Mouse (Mus musculus): ENCODE measurements around the gene Lrfn2. TPM values are rescaled to one million over a fixed set of nuclear protein-coding genes. Genes with fewer than 3 reads are reported as not detected.

The Lrfn2 gene
- polyA plus RNA-seq, 1 experiment from 2014 or later: not detected

- Histone ChIP-seq H3K4me3 (ENCODE audit: inconsistent target) (no peak overlapping the region), H3K36me3 (ENCODE audit: inconsistent target) (no peaks in the 10 kb centered on the region), H3K79me2 (ENCODE audit: inconsistent target) (no peaks in the 10 kb centered on the region), H3K27ac (no peak overlapping the region)
- 9% methylated on average over 7 of the region's 7 CpGs for WGBS (ENCODE audit: missing documents)
Observed at GRCm38 (mm10) chr17:49009384-49010073, 77.3 kb downstream of the Lrfn2 start.

GRCm38 (mm10) chr17:49013876-49014600 is 81.9 kb downstream of the Lrfn2 start:
- 89% methylated on average over 7 of the region's 7 CpGs for WGBS (ENCODE audit: missing documents)

GRCm38 (mm10) chr17:49015368-49015767 is 83.2 kb downstream of the Lrfn2 start:
- H3K4me3 ChIP-seq (ENCODE audit: inconsistent target): no peak overlapping the region
- peak overlapping the region; percentile 52; the same call in 1 of the 2 replicates for H3K27ac ChIP-seq
- no peaks in the 10 kb centered on the region for H3K36me3 ChIP-seq (ENCODE audit: inconsistent target)
- 93% methylated on average over 6 of the region's 6 CpGs for WGBS (ENCODE audit: missing documents)
- H3K79me2 ChIP-seq (ENCODE audit: inconsistent target): no peaks in the 10 kb centered on the region

More at GRCm38 (mm10) chr17:49013876-49014600, 81.9 kb downstream of the Lrfn2 start:
- Histone ChIP-seq H3K27ac (no peak overlapping the region), H3K4me3 (ENCODE audit: inconsistent target) (no peak overlapping the region), H3K79me2 (ENCODE audit: inconsistent target) (no peaks in the 10 kb centered on the region), H3K36me3 (ENCODE audit: inconsistent target) (no peaks in the 10 kb centered on the region)

- no peak overlapping the region for H3K4me3 ChIP-seq (ENCODE audit: inconsistent target)
- no peaks in the 10 kb centered on the region for H3K36me3 ChIP-seq (ENCODE audit: inconsistent target)
- WGBS (ENCODE audit: missing documents): 53% methylated on average over 6 of the region's 6 CpGs
- H3K27ac ChIP-seq: peak overlapping the region; percentile 52
- no peaks in the 10 kb centered on the region for H3K79me2 ChIP-seq (ENCODE audit: inconsistent target)
Observed at GRCm38 (mm10) chr17:49016229-49016628, 84.0 kb downstream of the Lrfn2 start.

GRCm38 (mm10) chr17:49017438-49018415 is 85.5 kb downstream of the Lrfn2 start:
- no peak overlapping the region for H3K4me3 ChIP-seq (ENCODE audit: inconsistent target)
- no peaks in the 10 kb centered on the region for H3K36me3 ChIP-seq (ENCODE audit: inconsistent target)
- H3K79me2 ChIP-seq (ENCODE audit: inconsistent target): no peaks in the 10 kb centered on the region
- 92% methylated on average over 17 of the region's 17 CpGs for WGBS (ENCODE audit: missing documents)
- H3K27ac ChIP-seq: peak overlapping the region; percentile 74

GRCm38 (mm10) chr17:49018774-49019488 is 86.8 kb downstream of the Lrfn2 start:
- H3K79me2 ChIP-seq (ENCODE audit: inconsistent target): no peaks in the 10 kb centered on the region
- H3K27ac ChIP-seq: peak overlapping the region; percentile 74
- 5% methylated on average over 8 of the region's 8 CpGs for WGBS (ENCODE audit: missing documents)
- no peak overlapping the region for H3K4me3 ChIP-seq (ENCODE audit: inconsistent target)
- H3K36me3 ChIP-seq (ENCODE audit: inconsistent target): no peaks in the 10 kb centered on the region

- Histone ChIP-seq H3K4me3 (ENCODE audit: inconsistent target) (no peak overlapping the region), H3K36me3 (ENCODE audit: inconsistent target) (no peaks in the 10 kb centered on the region), H3K79me2 (ENCODE audit: inconsistent target) (no peaks in the 10 kb centered on the region), H3K27ac (no peak overlapping the region)
- WGBS (ENCODE audit: missing documents): 31% methylated on average over 11 of the region's 11 CpGs
Observed at GRCm38 (mm10) chr17:49029556-49030268, 97.5 kb downstream of the Lrfn2 start.

GRCm38 (mm10) chr17:49030269-49030615 is 98.1 kb downstream of the Lrfn2 start:
- no peak overlapping the region for H3K4me3 ChIP-seq (ENCODE audit: inconsistent target)
- WGBS (ENCODE audit: missing documents): 81% methylated on average over 7 of the region's 7 CpGs

GRCm38 (mm10) chr17:49030841-49031240 is 98.7 kb downstream of the Lrfn2 start:
- 79% methylated on average over 4 of the region's 5 CpGs for WGBS (ENCODE audit: missing documents)
- Histone ChIP-seq H3K79me2 (ENCODE audit: inconsistent target) (no peaks in the 10 kb centered on the region), H3K27ac (no peak overlapping the region), H3K4me3 (ENCODE audit: inconsistent target) (no peak overlapping the region), H3K36me3 (ENCODE audit: inconsistent target) (no peaks in the 10 kb centered on the region)

More at GRCm38 (mm10) chr17:49030269-49030615, 98.1 kb downstream of the Lrfn2 start:
- Histone ChIP-seq H3K36me3 (ENCODE audit: inconsistent target) (no peaks in the 10 kb centered on the region), H3K27ac (no peak overlapping the region), H3K79me2 (ENCODE audit: inconsistent target) (no peaks in the 10 kb centered on the region)

- no peak overlapping the region for H3K27ac ChIP-seq
- no peak overlapping the region for H3K4me3 ChIP-seq (ENCODE audit: inconsistent target)
- WGBS (ENCODE audit: missing documents): 93% methylated on average over 8 of the region's 8 CpGs
- no peaks in the 10 kb centered on the region for H3K79me2 ChIP-seq (ENCODE audit: inconsistent target)
- no peaks in the 10 kb centered on the region for H3K36me3 ChIP-seq (ENCODE audit: inconsistent target)
Observed at GRCm38 (mm10) chr17:49031790-49032189, 99.6 kb downstream of the Lrfn2 start.

GRCm38 (mm10) chr17:49033276-49033675 is 101.1 kb downstream of the Lrfn2 start:
- Histone ChIP-seq H3K4me3 (ENCODE audit: inconsistent target) (no peak overlapping the region), H3K36me3 (ENCODE audit: inconsistent target) (no peaks in the 10 kb centered on the region), H3K79me2 (ENCODE audit: inconsistent target) (no peaks in the 10 kb centered on the region), H3K27ac (no peak overlapping the region)

- H3K36me3 ChIP-seq (ENCODE audit: inconsistent target): no peaks in the 10 kb centered on the region
- H3K27ac ChIP-seq: no peak overlapping the region
- H3K79me2 ChIP-seq (ENCODE audit: inconsistent target): no peaks in the 10 kb centered on the region
- H3K4me3 ChIP-seq (ENCODE audit: inconsistent target): no peak overlapping the region
- 66% methylated on average over 5 of the region's 5 CpGs for WGBS (ENCODE audit: missing documents)
Observed at GRCm38 (mm10) chr17:49033686-49034250, 101.6 kb downstream of the Lrfn2 start.

- WGBS (ENCODE audit: missing documents): 88% methylated on average over 6 of the region's 6 CpGs
- no peak overlapping the region for H3K27ac ChIP-seq
- no peak overlapping the region for H3K4me3 ChIP-seq (ENCODE audit: inconsistent target)
- H3K36me3 ChIP-seq (ENCODE audit: inconsistent target): no peaks in the 10 kb centered on the region
- H3K79me2 ChIP-seq (ENCODE audit: inconsistent target): no peaks in the 10 kb centered on the region
Observed at GRCm38 (mm10) chr17:49035052-49035451, 102.9 kb downstream of the Lrfn2 start.
